Mouse (Mus musculus) gastrocnemius, postnatal 25 days (tissue): ENCODE data around the gene Rasgrp4. TPM values are rescaled to one million over a fixed set of nuclear protein-coding genes. Genes with fewer than 3 reads are reported as not detected.
"Not testable (repeated sequence)": the region's sequence is repeated elsewhere in the genome, so short reads cannot be mapped to it uniquely, and the experiment has no call there.

ENCODE experiments used
- DNase-seq: peaks from one replicate; pipeline ENCODE4 v3.0.0; 2022
- long read RNA-seq, 2 experiments: library from polyadenylated mRNA; stranded (forward); transcript quantifications; one replicate each; pipeline ENCODE4 v2.0.0; 2021
- total RNA-seq, 2 experiments: library from RNA; stranded (reverse); gene quantifications; 1 replicate in 1 of 2; 2 replicates in 1 of 2; pipeline ENCODE4 v1.2.3; 2021

The Rasgrp4 gene
- under 1 TPM; 0.69 to 0.72 TPM for total RNA-seq
- long read RNA-seq, experiment 1, result 0 reads
- long read RNA-seq, experiment 2, result 0 reads

DNA sequence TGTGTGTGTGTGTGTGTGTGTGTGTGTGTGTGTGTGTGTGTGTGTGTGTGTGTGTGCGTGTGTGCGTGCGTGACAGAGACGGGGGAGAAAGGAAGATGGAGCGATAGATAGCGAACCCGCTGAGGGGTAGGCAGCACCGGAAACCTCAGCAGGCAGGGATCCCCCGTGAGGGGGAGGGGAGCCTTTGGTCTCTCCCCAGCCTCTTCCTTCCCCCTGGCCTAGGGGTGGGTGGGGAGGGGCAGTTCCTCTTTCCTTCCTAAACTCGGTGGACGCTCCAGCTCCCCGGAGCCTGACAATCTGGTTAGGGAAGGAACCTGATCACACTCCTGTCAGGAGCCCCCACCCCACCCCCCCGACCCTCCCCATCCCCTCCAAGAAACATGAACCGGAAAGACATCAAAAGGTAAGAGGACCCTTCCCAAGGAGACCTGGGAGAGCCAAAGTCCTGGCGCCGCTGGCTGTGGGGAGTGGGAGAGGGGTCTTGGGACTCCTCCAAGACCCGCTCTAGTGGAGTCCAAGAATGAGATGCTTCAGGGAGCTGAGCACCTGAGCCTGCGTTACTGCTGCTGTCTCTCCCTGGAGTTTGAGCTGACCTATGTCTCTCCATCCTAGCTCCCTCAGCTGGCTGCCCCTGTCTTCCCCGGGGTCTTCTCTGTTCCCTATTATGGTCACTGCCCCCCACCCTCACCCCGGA, at the start of gene Rasgrp4:
Gene Rasgrp4 (plus strand): TSS at position 159 of the 694 bp plus-strand sequence.
- peak; percentile 42 for DNase-seq

GRCm38 (mm10) chr7:29085981-29086380, 48.7 kb upstream of the Rasgrp4 start:
- no peak for DNase-seq

GRCm38 (mm10) chr7:29086902-29087301, 47.7 kb upstream of the Rasgrp4 start:
- no peak for DNase-seq

DNA sequence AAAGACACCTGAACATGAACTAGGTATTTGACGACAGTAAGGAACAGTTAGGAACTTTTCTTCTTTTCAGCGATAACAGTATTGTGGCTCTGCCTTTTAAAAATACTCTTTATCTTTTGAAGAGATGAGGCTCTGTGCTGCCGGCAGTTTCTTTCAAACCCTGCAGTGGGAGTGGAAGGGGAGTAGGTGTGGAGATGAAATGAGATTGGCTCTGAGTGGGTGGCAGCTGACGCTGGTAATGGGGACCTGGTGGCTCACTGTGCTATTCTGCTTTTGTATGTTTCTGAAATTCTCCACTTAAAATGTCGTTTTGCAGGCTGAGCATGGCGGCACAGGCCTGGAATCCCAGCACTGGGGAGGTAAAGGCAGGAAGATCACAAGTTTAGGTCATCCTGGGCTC, 45.8 kb upstream of the Rasgrp4 start:
- no peak for DNase-seq

DNA sequence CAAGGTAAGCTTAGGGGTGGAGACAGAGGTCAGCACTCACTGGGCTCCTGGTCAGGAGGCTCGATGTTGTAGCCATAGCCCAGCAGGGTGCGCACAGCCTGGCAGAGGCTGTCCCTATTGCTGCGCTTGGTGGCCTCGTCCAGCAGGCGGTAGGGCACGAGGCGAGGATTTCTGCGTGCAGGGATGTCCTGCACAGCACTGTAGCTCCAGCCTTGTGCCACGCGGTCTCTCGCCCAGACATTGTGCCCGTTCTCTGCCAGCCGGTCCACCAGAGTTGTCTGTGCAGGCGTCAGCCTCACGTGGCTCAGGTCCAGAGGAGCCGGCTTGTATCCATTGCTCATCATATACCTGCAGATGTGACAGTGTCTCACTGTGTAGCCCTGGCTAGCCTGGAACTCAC, 37.5 kb upstream of the Rasgrp4 start:
- DNase-seq, result no peak

DNA sequence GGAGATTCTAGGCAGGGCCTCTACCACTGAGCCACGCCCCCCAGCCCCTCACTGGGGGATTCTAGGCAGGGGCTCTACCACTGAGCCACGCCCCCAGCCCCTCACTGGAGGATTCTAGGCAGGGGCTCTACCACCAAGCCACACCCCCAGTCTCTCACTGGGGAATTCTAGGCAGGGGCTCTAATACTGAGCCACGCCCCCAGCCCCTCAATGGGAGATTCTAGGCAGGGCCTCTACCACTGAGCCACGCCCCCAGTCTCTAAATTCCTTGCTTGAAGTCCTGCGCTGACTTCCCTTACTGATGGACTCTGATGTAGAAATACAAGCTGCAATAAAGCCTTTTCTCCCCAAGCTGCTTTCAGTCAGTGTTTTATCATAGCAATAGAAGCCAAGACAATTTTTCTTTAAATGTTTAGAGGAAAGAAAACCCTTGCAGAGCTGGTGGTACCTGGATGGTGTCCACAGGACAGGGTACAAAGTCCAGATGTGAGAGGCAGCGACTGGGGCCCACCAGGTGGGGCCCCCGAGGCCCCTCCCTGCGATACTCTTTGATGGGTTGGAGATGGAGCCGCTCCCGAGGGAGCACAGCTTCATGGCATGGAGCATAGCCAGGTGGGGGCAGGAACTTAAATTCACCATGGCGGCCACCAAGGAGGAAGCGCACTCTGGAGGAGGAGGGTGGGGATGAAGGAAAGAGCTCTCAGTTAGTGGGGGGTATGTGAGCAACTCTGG, 33.2 kb upstream of the Rasgrp4 start:
- DNase-seq, result no peak

- DNase-seq, result peak; percentile 41
These were observed 25.4 kb upstream of the Rasgrp4 start for GRCm38 (mm10) chr7:29108992-29109955.

DNA sequence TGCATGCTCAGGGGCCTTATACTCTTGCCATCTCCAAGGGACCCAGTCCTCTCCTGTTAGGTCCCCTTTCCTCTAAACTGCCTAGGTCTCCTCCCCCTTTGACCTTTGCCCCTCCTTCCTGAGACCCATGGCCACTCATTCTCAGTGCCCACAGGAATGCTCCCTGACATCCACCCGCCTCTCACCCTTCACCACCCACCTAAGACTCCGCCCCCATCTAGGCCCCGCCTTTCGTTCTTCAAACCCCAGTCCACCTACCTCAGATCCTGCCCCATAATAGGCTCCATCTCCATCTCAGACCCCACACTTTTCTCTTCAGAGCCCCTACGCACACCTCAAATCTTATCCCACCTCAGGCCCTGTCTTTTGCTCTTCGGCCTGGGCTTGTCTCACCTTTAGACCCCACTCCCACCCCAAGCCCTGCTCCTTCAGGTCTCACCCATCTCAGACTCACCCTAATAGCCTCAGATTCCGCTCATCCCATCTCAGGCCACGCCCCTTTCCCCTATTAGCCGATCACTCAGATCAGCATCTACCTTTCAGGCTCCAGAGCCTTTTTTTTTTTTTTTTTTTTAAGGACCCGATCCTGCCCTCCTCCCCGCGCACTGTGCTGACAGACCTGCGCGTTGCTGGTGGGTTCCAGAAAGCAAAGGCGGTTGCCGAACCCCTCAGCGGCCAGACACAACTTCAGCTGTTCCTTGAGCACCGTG, 16.4 kb upstream of the Rasgrp4 start:
- no peak for DNase-seq

DNA sequence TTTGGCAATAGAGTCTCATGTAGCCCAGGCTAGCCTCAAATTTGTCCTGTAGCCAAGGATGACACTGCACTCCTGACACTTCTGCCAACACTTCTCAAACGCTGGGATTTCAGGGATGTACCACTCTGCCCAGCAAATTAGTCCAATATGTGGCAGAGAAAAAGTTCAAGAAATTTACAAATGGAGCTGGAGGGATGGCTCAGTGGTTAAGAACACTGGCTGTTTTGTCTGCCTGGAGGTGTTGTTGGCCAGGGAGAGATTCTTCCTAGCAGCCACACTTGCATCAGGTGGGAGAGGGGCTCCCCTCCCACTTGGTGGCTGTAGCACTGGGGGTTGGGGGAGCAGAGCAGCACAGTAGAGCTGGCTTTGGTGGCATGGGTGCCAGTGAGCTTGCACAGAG, 15.1 kb upstream of the Rasgrp4 start:
- DNase-seq, result no peak

DNA sequence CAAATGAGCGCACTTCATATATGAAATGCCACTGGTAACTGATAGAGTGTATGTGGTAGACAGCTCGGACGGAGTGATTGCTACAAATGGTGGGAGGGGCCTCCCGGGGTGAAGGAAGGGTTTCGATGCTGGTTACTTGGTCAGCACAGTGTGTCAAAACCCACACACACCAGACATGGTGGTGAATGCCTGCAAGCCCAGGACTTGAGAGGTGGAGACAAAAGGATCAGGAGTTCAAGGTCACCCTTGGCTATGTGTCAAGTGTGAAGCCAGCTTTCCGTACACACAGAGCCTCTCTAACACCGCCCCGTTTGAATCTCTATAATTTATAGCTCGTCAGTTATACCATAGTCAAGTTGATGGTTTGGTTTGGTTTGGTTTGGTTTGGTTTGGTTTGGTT, 11.8 kb upstream of the Rasgrp4 start:
- DNase-seq, result no peak

DNA sequence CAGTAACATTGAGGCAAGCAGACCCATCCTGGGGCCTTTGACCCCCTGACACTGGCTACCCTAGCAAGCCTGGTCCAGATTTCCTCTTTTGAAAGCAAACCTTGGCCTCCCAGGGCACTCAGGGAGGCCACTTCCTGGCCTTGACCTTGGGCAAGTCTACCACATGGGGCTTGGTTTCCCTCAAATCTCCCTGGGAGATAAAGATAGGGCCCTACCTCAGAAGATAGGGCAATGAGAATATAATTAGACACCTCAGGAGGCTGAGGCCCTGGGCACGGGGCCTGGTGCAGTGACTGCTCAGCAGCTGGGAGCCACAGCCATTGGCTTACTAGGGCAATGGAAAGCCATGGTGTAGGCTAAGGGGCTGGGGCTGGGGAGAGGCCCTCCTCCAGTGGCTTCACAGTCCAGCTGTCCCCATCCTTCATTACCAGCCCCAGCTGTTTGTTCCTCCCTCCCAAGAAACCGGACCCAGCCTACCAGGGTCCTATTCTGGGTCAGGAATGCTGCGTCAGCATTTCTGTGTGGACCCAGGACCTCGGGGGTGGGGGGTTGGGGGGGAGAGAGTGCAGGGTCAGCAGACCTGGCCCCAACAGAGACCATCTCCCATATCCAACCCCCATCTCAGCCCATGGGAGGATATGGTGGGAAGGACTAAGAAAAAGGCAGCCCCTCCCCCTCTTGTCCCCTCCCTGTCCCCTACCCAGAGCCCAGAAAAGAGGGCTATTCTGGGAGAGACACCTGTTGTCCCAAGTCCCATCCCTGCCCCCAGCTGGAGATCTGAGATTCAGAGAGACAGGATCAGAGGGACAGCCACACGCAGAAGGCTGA, 10.9 kb upstream of the Rasgrp4 start:
- DNase-seq, result peak; percentile 88

- peak; percentile 84 for DNase-seq
These were observed 9.7 kb upstream of the Rasgrp4 start, which contains the start of gene Ryr1 for GRCm38 (mm10) chr7:29124970-29125369. Gene Ryr1, minus strand, starts transcription at chr7:29125179.

- DNase-seq, result peak; percentile 72
These were observed 8.3 kb upstream of the Rasgrp4 start for GRCm38 (mm10) chr7:29126173-29126915.

DNA sequence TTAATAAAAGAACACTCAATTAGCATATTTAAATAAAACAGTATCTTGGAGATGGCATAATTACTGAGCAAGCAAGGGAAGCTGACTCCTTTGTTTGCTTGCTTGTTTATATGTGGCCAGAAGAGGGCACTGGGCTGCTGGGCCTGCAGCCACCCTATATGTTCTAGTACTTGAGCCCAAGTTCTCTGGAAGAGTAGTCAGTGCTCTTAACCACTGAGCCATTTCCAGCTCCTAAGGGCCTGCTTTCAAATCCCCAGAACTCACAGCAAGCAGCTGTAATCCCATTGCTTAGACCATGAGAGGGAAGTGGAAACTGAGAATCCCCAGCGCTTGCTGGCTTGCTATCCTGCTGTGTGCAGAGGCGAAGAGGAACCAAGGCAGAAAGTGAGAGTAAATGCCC, 5.9 kb upstream of the Rasgrp4 start:
- DNase-seq, result no peak

DNA sequence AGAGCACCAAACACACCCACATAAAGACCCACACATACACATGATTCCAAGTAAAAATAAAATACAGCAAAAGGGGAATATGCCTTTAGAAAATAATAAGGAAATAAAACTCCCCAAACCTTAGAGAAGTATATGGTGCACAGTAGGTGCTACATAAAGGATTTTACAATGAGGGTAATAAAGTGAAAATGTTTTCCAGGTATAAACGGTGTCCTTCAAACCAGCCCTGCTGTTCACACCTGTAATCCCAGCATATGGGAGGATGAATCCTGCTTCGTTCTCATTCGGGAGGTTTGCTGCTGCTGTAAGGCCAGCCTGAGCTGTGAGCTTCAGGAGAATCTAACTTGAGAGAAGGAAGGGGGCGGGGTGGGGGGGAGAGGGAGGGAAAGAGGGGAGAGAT, 421 bp upstream of the Rasgrp4 start:
- DNase-seq, result no peak

DNA sequence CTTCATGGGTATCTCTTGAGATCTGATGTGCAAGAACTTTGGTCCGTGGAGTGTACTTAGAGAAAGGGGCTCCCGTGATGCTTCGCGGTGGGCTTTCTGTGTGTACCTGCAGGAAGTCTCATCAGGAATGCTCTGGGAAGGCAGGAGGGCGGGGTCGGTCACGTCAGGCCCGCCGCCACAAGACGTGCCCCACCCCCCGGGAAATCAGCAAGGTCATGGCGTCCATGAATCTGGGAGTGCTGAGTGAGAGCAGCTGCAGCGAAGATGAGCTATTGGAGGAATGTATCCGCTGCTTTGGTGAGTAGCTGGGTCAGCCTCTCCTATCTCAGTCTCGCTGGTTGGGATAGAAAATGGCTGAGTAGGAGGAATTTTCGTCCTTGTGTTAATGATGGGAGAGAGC, 2.8 kb downstream of the Rasgrp4 start:
- no peak for DNase-seq

DNA sequence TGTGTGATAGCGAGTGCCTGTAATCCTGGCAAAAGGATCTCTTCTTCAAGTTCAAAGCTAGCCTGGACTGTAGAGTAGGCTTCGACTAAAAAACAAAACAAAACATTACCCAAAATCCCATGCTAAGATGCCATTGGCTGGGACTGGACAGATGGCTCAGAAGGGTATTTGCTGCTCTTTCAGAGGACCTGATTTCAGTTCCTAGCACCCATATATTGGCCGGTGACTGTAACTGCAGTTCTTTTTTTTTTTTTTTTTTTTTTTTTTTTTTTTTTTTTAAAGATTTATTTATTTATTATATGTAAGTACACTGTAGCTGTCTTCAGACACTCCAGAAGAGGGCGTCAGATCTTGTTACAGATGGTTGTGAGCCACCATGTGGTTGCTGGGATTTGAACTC, 4.6 kb downstream of the Rasgrp4 start:
- DNase-seq, result not testable (repeated sequence)

- DNase-seq, result no peak
These were observed 6.8 kb downstream of the Rasgrp4 start for GRCm38 (mm10) chr7:29141416-29141815.

DNA sequence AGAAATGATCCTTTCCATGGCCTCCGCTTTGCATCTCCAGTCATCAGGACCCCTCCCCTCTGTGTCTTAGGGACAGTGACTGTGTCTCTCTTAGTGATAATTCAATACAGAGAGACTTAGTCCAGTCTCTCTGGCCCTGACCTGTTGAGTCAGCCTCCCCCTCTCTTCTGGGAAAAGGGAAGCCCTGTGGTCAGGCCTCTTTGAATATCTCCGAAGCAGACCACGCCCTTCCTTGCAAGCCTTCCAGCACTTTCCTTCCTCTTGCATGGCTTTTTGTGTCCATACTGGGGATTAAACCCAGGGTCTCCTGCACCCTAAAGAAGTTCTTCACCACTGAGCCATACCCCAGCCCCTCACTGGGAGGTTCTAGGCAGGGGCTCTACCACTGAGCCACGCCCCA, 9.4 kb downstream of the Rasgrp4 start:
- no peak for DNase-seq
